Mouse (Mus musculus) effector memory CD4-positive, alpha-beta T cell, adult 7 months (primary cell): ENCODE measurements around the gene Gm10428. TPM values are rescaled to one million over a fixed set of nuclear protein-coding genes. Genes with fewer than 3 reads are reported as not detected.

Source experiments
- polyA plus RNA-seq: library from polyadenylated mRNA; unstranded; fragments of 100-300 nt; shearing (Covaris generic); gene quantifications from one replicate; pipeline ENCODE4 v1.2.1, GENCODE M21; 2017

The Gm10428 gene
- not detected for polyA plus RNA-seq

DNA sequence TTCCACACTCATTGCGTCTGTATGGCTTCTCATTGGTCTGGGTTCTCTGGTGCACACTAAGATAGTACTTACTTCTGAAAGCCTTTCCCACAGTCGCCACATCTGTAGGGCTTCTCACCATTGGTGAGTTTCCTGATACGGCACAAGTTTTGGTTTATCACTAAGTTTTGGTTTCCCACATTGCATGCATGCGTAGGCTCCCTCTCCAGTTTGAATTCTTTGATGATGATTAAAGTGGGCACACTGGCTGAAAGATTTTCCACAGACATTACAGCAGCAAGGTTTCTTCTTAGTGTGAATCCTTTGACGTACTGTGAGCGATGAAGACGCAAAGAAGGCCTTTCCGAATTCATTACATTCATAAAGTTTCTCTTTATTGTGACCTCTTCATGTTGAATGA is at the start of gene Gm10428:
Gene Gm10428, plus strand, starts transcription at position 321 of the 400 bp plus-strand sequence.

DNA sequence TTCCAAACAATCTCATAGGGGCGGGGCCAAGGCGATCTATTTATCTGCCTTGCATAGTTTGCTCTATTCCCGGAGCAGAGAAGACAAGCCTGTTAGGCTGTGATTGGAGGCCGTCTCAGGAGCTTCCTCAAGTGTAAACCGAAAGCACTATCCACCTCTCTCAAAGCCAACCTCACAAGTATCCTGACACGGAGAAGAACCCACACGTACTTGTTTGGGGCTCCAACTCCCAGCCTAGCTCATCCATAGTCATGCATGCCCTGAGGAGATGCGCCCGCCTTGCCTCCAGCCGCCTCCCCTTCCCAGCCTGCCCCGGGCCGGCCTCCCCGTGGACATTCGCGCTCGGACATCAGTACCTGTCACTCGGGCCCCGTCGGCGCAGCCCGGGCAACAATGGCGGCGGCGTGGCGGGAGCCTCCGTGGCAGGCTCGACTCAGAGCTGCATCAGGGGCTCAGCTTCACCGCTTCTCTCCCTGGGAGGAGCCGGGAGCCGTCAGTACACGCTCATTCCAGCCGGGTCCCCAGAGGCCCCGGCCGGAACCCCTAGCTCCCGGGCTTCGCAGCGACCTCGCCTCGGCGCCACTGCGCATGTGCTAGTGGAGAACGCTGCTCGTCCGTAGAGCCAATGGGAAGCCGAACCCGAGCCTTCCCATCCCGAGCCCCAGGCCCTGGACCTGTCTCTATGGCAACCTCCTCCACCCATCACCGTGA is 21.4 kb upstream of the Gm10428 start, which contains the start of gene Zfp287:
Gene Zfp287, minus strand, starts transcription at position 595 of the 711 bp plus-strand sequence.

DNA sequence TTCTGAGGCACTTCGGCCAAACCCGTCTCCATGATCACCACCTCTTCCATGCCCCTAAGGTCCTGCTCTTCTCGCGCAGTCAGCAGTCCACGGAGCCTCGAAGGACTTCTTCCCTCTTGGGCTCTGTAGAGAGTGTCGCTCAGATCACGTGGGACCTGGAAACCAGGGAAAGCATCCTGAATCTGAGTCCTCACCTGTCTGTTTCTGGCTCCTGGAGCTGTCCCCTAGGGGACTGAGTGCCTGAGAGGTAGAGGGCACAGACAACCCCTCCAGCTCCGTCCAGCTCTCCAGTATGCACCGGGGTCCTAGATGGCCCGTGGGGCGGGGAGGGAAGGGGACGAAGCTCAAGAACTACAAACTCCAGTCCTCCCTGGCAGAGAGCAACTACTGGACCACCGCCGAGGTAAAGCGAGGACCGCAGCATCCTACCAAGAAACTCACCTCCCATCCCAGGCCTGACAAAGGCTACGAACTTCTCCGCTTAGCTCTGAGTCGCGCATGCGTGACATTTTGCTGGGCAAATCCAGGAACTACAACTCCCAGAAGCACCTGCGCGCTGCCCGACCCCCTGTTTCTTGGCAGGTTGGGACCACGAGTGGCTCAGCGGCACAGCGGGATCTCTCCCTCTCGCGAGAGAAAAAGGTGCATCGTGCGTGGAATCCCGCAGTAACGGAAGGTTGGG is 36.2 kb downstream of the Gm10428 start, which contains the start of gene Zfp286:
Gene Zfp286, minus strand, starts transcription at position 528 of the 682 bp plus-strand sequence.

Other genes with a start within 250 kb of the Gm10428 start
- 14.9 TPM for gene Cenpv, start 213.8 kb upstream of the Gm10428 start, polyA plus RNA-seq
- 3,465 TPM for gene Ubb, start 201.9 kb upstream of the Gm10428 start, polyA plus RNA-seq
- gene Trpv2, start 178.6 kb upstream of the Gm10428 start, polyA plus RNA-seq, result 57.8 TPM
- gene Lrrc75a, start 104.6 kb upstream of the Gm10428 start, polyA plus RNA-seq, result 1.1 TPM
- 8.4 TPM for gene Mmgt2, start 104.4 kb upstream of the Gm10428 start, polyA plus RNA-seq
- 23.5 TPM for gene Zfp287, start 21.2 kb upstream of the Gm10428 start, polyA plus RNA-seq
- gene Zfp286, start 36.4 kb downstream of the Gm10428 start, polyA plus RNA-seq, result 0.77 TPM
- gene Trim16, start 67.1 kb downstream of the Gm10428 start, polyA plus RNA-seq, result 6.3 TPM
- gene Fbxw10, start 94.0 kb downstream of the Gm10428 start, polyA plus RNA-seq, result 0.20 TPM
- gene Tvp23b, start 126.4 kb downstream of the Gm10428 start, polyA plus RNA-seq, result 35.3 TPM
- gene Cdrt4, start 198.1 kb downstream of the Gm10428 start, polyA plus RNA-seq, result not detected